Mouse (Mus musculus): ENCODE data around the gene Fxyd1.

DNA sequence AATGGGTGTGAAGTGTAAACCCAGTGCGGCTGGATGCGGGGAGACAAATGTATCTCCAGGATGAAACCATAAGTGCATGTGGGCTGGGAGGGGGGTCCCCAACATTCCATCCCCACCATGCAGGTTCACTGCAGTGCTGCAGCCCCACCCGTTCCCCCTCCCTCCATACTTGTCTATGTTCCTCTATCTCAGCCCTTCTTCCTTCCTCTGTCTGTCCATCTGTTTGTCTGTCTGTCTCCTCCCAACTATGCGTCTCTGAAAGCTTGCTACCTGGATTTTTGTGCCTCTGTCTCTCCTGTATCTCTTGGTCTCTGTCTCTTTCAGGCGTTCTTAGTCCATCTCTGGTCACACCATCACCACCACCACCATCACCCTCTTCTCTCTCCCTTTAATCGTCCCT lies 6.5 kb downstream of the Fxyd1 start:
- TF ChIP-seq CTCF (conservative IDR thresholded peaks at IDR 0.05; ENCODE audit: insufficient read depth, insufficient read length, low read depth, low read length): no peak
- TF ChIP-seq POLR2A (IDR thresholded peaks at IDR 0.05; ENCODE audit: low read depth, low read length): no peak
